Mouse (Mus musculus) neural tube, postnatal 0 days (tissue): Measurements from ENCODE around the gene Cyfip2. TPM values are rescaled to one million over a fixed set of nuclear protein-coding genes. Genes with fewer than 3 reads are reported as not detected.

ENCODE experiments used
- microRNA-seq: library from miRNA; unstranded; fragments of <30 nt; microRNA quantifications from one replicate; pipeline ENCODE4, GENCODE M21; 2016
- polyA plus RNA-seq: library from polyadenylated mRNA; unstranded; fragments of >200 nt; fragmentation: Nextera tagmentation; extraction: Ambion mirVana; gene quantifications from 2 replicates; pipeline ENCODE4 v1.2.1, GENCODE M21; 2015

Cyfip2 gene
- polyA plus RNA-seq = 75.0 and 85.3 TPM in 2 replicates

GRCm38 (mm10) chr11:46312523-46313035, at the start of gene Cyfip2:
Gene Cyfip2 (minus strand): TSS chr11:46312859.

GRCm38 (mm10) chr11:46235334-46235733, 77.3 kb downstream of the Cyfip2 start, which contains the start of gene Fndc9:
Gene Fndc9 (plus strand): TSS chr11:46235531.

GRCm38 (mm10) chr11:46165866-46166585, 146.6 kb downstream of the Cyfip2 start, which contains the start of gene Nipal4:
Gene Nipal4 (minus strand): TSS chr11:46166508.

Small RNA genes within 50 kb of the gene (microRNA-seq; reads per million reads assigned to microRNA genes)
- not detected for gene Mir7239

Other genes starting within 250 kb of the Cyfip2 start
- 0.23 and 0.46 TPM in 2 replicates for gene Nipal4, start 146.4 kb downstream of the Cyfip2 start, polyA plus RNA-seq
- gene Fndc9, start 77.3 kb downstream of the Cyfip2 start, polyA plus RNA-seq = 2.4 and 3.2 TPM in 2 replicates
- gene Itk, start 76.7 kb upstream of the Cyfip2 start, polyA plus RNA-seq = not detected in 2 replicates
- gene Fam71b, start 83.7 kb upstream of the Cyfip2 start, polyA plus RNA-seq = not detected in 2 replicates
- gene Med7, start 124.1 kb upstream of the Cyfip2 start, polyA plus RNA-seq = 53.4 and 61.0 TPM in 2 replicates
- gene Havcr2, start 142.1 kb upstream of the Cyfip2 start, polyA plus RNA-seq = 0.14 and 0.21 TPM in 2 replicates
- gene Gm12169, start 211.4 kb upstream of the Cyfip2 start, polyA plus RNA-seq = not detected in 2 replicates